ENCODE assay signal across 13 mouse cellular contexts in the genomic region with DNA sequence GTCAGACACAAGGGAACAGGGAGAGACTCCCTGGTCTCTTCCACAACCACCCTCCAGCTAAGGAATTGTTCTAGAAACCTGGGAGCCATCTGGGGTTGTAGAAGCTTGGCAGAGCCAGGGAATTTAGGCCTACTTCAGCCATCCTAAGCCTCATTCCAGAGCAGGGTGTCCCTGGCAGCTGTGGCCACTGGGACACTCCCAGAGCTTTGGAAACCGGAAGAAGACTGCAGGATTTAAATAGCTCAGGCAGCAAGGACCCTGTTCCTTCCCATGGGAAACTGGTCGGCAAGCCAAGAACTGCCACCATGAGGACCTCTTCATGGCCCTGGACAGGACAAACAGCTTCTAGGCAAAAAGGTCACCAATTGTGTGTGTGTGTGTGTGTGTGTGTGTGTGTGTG.
DNase-seq lines count a peak whose midpoint lies in the region; ATAC-seq lines count a peak whose summit lies in the region.
"Had no signal": no experiment of that assay in that cellular context is flagged by ENCODE, and none has a peak within 500 bp of the region (broad histone marks: within the 10 kb centered on the region; RNA-seq: fewer than 3 reads in every experiment).

No protein-coding gene starts in this region.

- 0 out of 2 replicates have a peak, but pooled peaks cover 7% of the 10 kb centered on the region for H3K4me1 ChIP-seq in heart, embryonic 12.5 days (replicated peaks)
- H3K4me1 ChIP-seq in hindbrain, embryonic 14.5 days (replicated peaks; ENCODE audit: control insufficient read depth, insufficient read depth, low read length): no peaks in the 10 kb centered on the region

- DNase-seq in heart, adult 11 months: peak; percentile 98
- peak; percentile 57 to 68 for DNase-seq in heart, adult 9 months (ENCODE audit: low spot score in 2 of 2)
- peak; percentile 33 to 42 for DNase-seq in heart, postnatal 36 days
- peak; percentile 51 for DNase-seq in lung, postnatal 10 days
- DNase-seq in ovary, postnatal 14 days (ENCODE audit: low spot score): no peak
- DNase-seq in hindbrain, embryonic 14.5 days (ENCODE audit: low spot score): no peak
- DNase-seq: cerebellum, postnatal 10 days; left cerebral cortex, postnatal 4 days; right cerebral cortex, postnatal 4 days had no signal

- intact Hi-C loops in heart, postnatal 36 days (cut with DNase I): loop anchor here (10.0 kb wide), 1 partner anchor 235 kb away; no protein-coding TSS in a partner anchor

- no peaks in the 10 kb centered on the region for H3K36me3 ChIP-seq in heart, embryonic 12.5 days
- H3K36me3 ChIP-seq in hindbrain, embryonic 14.5 days (replicated peaks; ENCODE audit: control insufficient read depth, insufficient read depth): no peaks in the 10 kb centered on the region
- H3K36me3 ChIP-seq: heart, embryonic 13.5 days; liver, embryonic 13.5 days had no signal

- H3K27ac ChIP-seq in heart, embryonic 12.5 days (ENCODE audit: poor library complexity, severe bottlenecking): no peak overlapping the region
- H3K27ac ChIP-seq in hindbrain, embryonic 14.5 days: no peak overlapping the region
- H3K27ac ChIP-seq: heart, embryonic 13.5 days; liver, embryonic 13.5 days had no signal

- H3K4me3 ChIP-seq in heart, embryonic 12.5 days: no peak overlapping the region
- no peak overlapping the region for H3K4me3 ChIP-seq in hindbrain, embryonic 14.5 days (replicated peaks; ENCODE audit: low read length)
- H3K4me3 ChIP-seq: heart, embryonic 13.5 days; liver, embryonic 13.5 days had no signal

- H3K9me3 ChIP-seq in heart, embryonic 12.5 days (replicated peaks): no peaks in the 10 kb centered on the region
- H3K9me3 ChIP-seq in hindbrain, embryonic 14.5 days (ENCODE audit: control insufficient read depth, low read length): no peaks in the 10 kb centered on the region
- H3K9me3 ChIP-seq: heart, embryonic 13.5 days; liver, embryonic 13.5 days had no signal

- H3K4me2 ChIP-seq in heart, embryonic 12.5 days: no peak overlapping the region
- no peak overlapping the region for H3K4me2 ChIP-seq in hindbrain, embryonic 14.5 days (replicated peaks)
- H3K4me2 ChIP-seq: heart, embryonic 13.5 days; liver, embryonic 13.5 days had no signal

- no peak overlapping the region for H3K9ac ChIP-seq in heart, embryonic 12.5 days
- H3K9ac ChIP-seq in hindbrain, embryonic 14.5 days: no peak overlapping the region
- H3K9ac ChIP-seq: heart, embryonic 13.5 days; liver, embryonic 13.5 days had no signal

- ATAC-seq in heart, embryonic 12.5 days (ENCODE audit: insufficient number of reproducible peaks, low FRiP score): no peak
- ATAC-seq in granulocyte monocyte progenitor cell, adult 5-6 weeks (replicated peaks; ENCODE audit: poor library complexity, severe bottlenecking): no peak
- no peak for ATAC-seq in hindbrain, embryonic 14.5 days (ENCODE audit: low FRiP score)

- WGBS in heart, embryonic 12.5 days: 37% methylated on average over 2 of the region's 2 CpGs
- 64% methylated on average over 2 of the region's 2 CpGs for WGBS in hindbrain, embryonic 14.5 days

- peaks cover 1% of the 10 kb centered on the region; the same call in 1 of the 2 replicates for H3K27me3 ChIP-seq in heart, embryonic 12.5 days (replicated peaks)
- H3K27me3 ChIP-seq in hindbrain, embryonic 14.5 days (ENCODE audit: control insufficient read depth, insufficient read depth, low read length): peaks cover 4% of the 10 kb centered on the region; the same call in 1 of the 2 replicates
- H3K27me3 ChIP-seq: liver, embryonic 13.5 days had no signal

Comparison
In these comparisons a context has a peak if more than half of its experiments do, and no peak if none do; other contexts are left out.
1. DNase-seq: peak in heart, adult 11 months (single experiment), heart, adult 9 months (2 of 2), heart, postnatal 36 days (2 of 2) and lung, postnatal 10 days (single experiment); none in ovary, postnatal 14 days (single experiment) and hindbrain, embryonic 14.5 days (single experiment).